Mouse (Mus musculus) induced T-regulatory cell, adult 2 months (primary cell): ENCODE results near the gene Bhlha15.

Source experiments
- DNase-seq: peaks from one replicate; pipeline ENCODE4 v3.0.0-alpha.2; 2012; ENCODE audit warnings: low read depth

Gene Bhlha15

DNA sequence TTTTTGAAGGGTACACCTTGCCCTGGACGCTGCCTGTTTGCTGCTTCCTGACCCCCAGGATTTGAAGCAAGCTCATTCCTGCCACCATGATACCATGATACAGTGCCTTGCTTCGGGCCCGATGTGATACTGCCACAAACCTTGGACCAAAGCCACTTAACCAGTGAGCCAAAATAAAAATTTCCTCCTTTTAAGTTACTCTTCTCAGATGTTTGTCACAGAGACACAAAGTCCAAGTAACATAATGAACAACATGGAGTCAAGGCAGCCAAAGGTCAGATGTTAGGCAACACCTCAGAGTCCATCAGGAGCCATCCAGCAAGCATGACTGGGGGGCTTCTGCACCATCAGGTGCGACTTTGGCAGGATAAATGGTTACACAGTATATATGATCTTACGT is 42.4 kb downstream of the Bhlha15 start:
- no peak for DNase-seq

- no peak for DNase-seq
These were observed 44.1 kb downstream of the Bhlha15 start for GRCm38 (mm10) chr5:144234222-144234621.

DNA sequence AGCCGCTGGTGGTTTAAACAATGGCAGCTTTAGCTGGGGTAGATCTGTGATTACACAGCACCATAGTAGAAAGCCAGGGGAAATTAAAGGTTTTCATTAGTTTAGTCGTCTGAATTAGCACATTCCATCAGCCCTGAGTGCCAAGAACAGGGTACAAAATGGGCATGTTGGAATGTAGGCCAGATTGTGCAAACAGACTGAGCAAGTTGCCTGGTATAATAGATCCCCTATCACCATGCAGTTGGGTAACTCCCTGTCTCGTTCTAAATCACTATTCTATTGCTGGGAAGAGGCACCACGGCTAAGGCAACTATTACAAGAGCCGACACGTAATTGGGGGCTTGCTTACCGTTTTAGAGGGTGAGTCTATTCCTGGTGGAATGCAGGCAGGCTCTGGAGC is 44.6 kb downstream of the Bhlha15 start:
- no peak for DNase-seq

GRCm38 (mm10) chr5:144238969-144239368 is 48.9 kb downstream of the Bhlha15 start:
- DNase-seq, result no peak
